Mouse (Mus musculus): Measurements from ENCODE around the gene Adarb2. TPM values are rescaled to one million over a fixed set of nuclear protein-coding genes. Genes with fewer than 3 reads are reported as not detected.

The Adarb2 gene
- polyA plus RNA-seq, 1 experiment: 0.04 TPM

- no peak for DNase-seq (ENCODE audit: low read depth in 1 of 2, low spot score in 2 of 2)
- no peaks in the 10 kb centered on the region for H3K27me3 ChIP-seq (ENCODE audit: control insufficient read depth, insufficient read depth, low read length)
- H3K4me1 ChIP-seq (ENCODE audit: control insufficient read depth, insufficient read depth, insufficient read length): no peaks in the 10 kb centered on the region
- WGBS: 92% methylated on average over 9 of the region's 9 CpGs
- TF ChIP-seq POLR2A (IDR thresholded peaks at IDR 0.05; ENCODE audit: low read depth, low read length): no peak
- no peak for TF ChIP-seq CTCF (IDR thresholded peaks at IDR 0.05; ENCODE audit: extremely low read depth, insufficient read depth, insufficient read length, insufficient replicate concordance)
- no peak overlapping the region for H3K27ac ChIP-seq (ENCODE audit: insufficient read depth, low read length)
- no peaks in the 10 kb centered on the region for H3K36me3 ChIP-seq (ENCODE audit: control insufficient read depth, insufficient read depth, low read length)
- no peak overlapping the region for H3K4me3 ChIP-seq (ENCODE audit: extremely low read depth, insufficient read depth, insufficient read length)
Measured at GRCm38 (mm10) chr13:8525748-8526631, 323.3 kb downstream of the Adarb2 start.

- Histone ChIP-seq H3K4me3 (ENCODE audit: extremely low read depth, insufficient read depth, insufficient read length) (no peak overlapping the region), H3K4me1 (ENCODE audit: control insufficient read depth, insufficient read depth, insufficient read length) (no peaks in the 10 kb centered on the region), H3K36me3 (ENCODE audit: control insufficient read depth, insufficient read depth, low read length) (no peaks in the 10 kb centered on the region), H3K27ac (ENCODE audit: insufficient read depth, low read length) (no peak overlapping the region), H3K27me3 (ENCODE audit: control insufficient read depth, insufficient read depth, low read length) (no peaks in the 10 kb centered on the region)
- WGBS: 85% methylated on average over 9 of the region's 9 CpGs
- no peak for DNase-seq (ENCODE audit: low read depth in 1 of 2, low spot score in 2 of 2)
- no peak for TF ChIP-seq CTCF (IDR thresholded peaks at IDR 0.05; ENCODE audit: extremely low read depth, insufficient read depth, insufficient read length, insufficient replicate concordance)
- no peak for TF ChIP-seq POLR2A (IDR thresholded peaks at IDR 0.05; ENCODE audit: low read depth, low read length)
Measured at GRCm38 (mm10) chr13:8534265-8535113, 331.8 kb downstream of the Adarb2 start.

GRCm38 (mm10) chr13:8538481-8538880 is 335.8 kb downstream of the Adarb2 start:
- H3K27ac ChIP-seq (ENCODE audit: insufficient read depth, low read length): no peak overlapping the region
- no peak for TF ChIP-seq CTCF (IDR thresholded peaks at IDR 0.05; ENCODE audit: extremely low read depth, insufficient read depth, insufficient read length, insufficient replicate concordance)
- no peak for TF ChIP-seq POLR2A (IDR thresholded peaks at IDR 0.05; ENCODE audit: low read depth, low read length)
- no peaks in the 10 kb centered on the region for H3K4me1 ChIP-seq (ENCODE audit: control insufficient read depth, insufficient read depth, insufficient read length)
- no peak for DNase-seq (ENCODE audit: low read depth in 1 of 2, low spot score in 2 of 2)
- WGBS: 94% methylated on average over 2 of the region's 2 CpGs
- no peaks in the 10 kb centered on the region for H3K27me3 ChIP-seq (ENCODE audit: control insufficient read depth, insufficient read depth, low read length)
- no peaks in the 10 kb centered on the region for H3K36me3 ChIP-seq (ENCODE audit: control insufficient read depth, insufficient read depth, low read length)
- H3K4me3 ChIP-seq (ENCODE audit: extremely low read depth, insufficient read depth, insufficient read length): no peak overlapping the region

GRCm38 (mm10) chr13:8538896-8539295 is 336.2 kb downstream of the Adarb2 start:
- no peak overlapping the region for H3K4me3 ChIP-seq (ENCODE audit: extremely low read depth, insufficient read depth, insufficient read length)
- no peaks in the 10 kb centered on the region for H3K27me3 ChIP-seq (ENCODE audit: control insufficient read depth, insufficient read depth, low read length)
- no peak for TF ChIP-seq POLR2A (IDR thresholded peaks at IDR 0.05; ENCODE audit: low read depth, low read length)
- TF ChIP-seq CTCF (IDR thresholded peaks at IDR 0.05; ENCODE audit: extremely low read depth, insufficient read depth, insufficient read length, insufficient replicate concordance): no peak
- no peaks in the 10 kb centered on the region for H3K4me1 ChIP-seq (ENCODE audit: control insufficient read depth, insufficient read depth, insufficient read length)
- H3K36me3 ChIP-seq (ENCODE audit: control insufficient read depth, insufficient read depth, low read length): no peaks in the 10 kb centered on the region
- WGBS: 91% methylated on average over 10 of the region's 10 CpGs
- H3K27ac ChIP-seq (ENCODE audit: insufficient read depth, low read length): no peak overlapping the region
- no peak for DNase-seq (ENCODE audit: low read depth in 1 of 2, low spot score in 2 of 2)

GRCm38 (mm10) chr13:8542684-8543083 is 340.0 kb downstream of the Adarb2 start:
- Histone ChIP-seq H3K27me3 (ENCODE audit: control insufficient read depth, insufficient read depth, low read length) (no peaks in the 10 kb centered on the region), H3K27ac (ENCODE audit: insufficient read depth, low read length) (no peak overlapping the region), H3K4me1 (ENCODE audit: control insufficient read depth, insufficient read depth, insufficient read length) (no peaks in the 10 kb centered on the region), H3K36me3 (ENCODE audit: control insufficient read depth, insufficient read depth, low read length) (no peaks in the 10 kb centered on the region), H3K4me3 (ENCODE audit: extremely low read depth, insufficient read depth, insufficient read length) (no peak overlapping the region)
- 74% methylated on average over 2 of the region's 2 CpGs for WGBS
- DNase-seq (ENCODE audit: low read depth in 1 of 2, low spot score in 2 of 2): no peak
- TF ChIP-seq CTCF (IDR thresholded peaks at IDR 0.05; ENCODE audit: extremely low read depth, insufficient read depth, insufficient read length, insufficient replicate concordance) (no peak), POLR2A (IDR thresholded peaks at IDR 0.05; ENCODE audit: low read depth, low read length) (no peak)

- no peak for DNase-seq (ENCODE audit: low read depth in 1 of 2, low spot score in 2 of 2)
- 69% methylated on average over 2 of the region's 2 CpGs for WGBS
Measured at GRCm38 (mm10) chr13:8552242-8552641, 349.6 kb downstream of the Adarb2 start.

More at GRCm38 (mm10) chr13:8552242-8552641, 349.6 kb downstream of the Adarb2 start:
- H3K27me3 ChIP-seq (ENCODE audit: control insufficient read depth, insufficient read depth, low read length): no peaks in the 10 kb centered on the region
- H3K27ac ChIP-seq (ENCODE audit: insufficient read depth, low read length): no peak overlapping the region
- H3K4me1 ChIP-seq (ENCODE audit: control insufficient read depth, insufficient read depth, insufficient read length): no peaks in the 10 kb centered on the region
- H3K36me3 ChIP-seq (ENCODE audit: control insufficient read depth, insufficient read depth, low read length): no peaks in the 10 kb centered on the region
- no peak overlapping the region for H3K4me3 ChIP-seq (ENCODE audit: extremely low read depth, insufficient read depth, insufficient read length)
- TF ChIP-seq POLR2A (IDR thresholded peaks at IDR 0.05; ENCODE audit: low read depth, low read length) (no peak), CTCF (IDR thresholded peaks at IDR 0.05; ENCODE audit: extremely low read depth, insufficient read depth, insufficient read length, insufficient replicate concordance) (no peak)

All from spleen, adult 2 months (tissue).